Mouse (Mus musculus): ENCODE data around the gene Gabbr1.

Gabbr1 gene

GRCm38 (mm10) chr17:37044651-37045244, 1.0 kb upstream of the Gabbr1 start:
- no peak for DNase-seq (ENCODE audit: low read depth)

- no peak for DNase-seq (ENCODE audit: low read depth)
These were observed 746 bp downstream of the Gabbr1 start for GRCm38 (mm10) chr17:37046312-37047112.

- DNase-seq (ENCODE audit: low read depth), result no peak
These were observed 1.7 kb downstream of the Gabbr1 start for GRCm38 (mm10) chr17:37047332-37047976.

- DNase-seq (ENCODE audit: low read depth), result no peak
These were observed 2.2 kb downstream of the Gabbr1 start for GRCm38 (mm10) chr17:37047981-37048380.

- no peak for DNase-seq (ENCODE audit: low read depth)
These were observed 2.6 kb downstream of the Gabbr1 start for GRCm38 (mm10) chr17:37048383-37048782.

- no peak for DNase-seq (ENCODE audit: low read depth)
These were observed 4.0 kb downstream of the Gabbr1 start for GRCm38 (mm10) chr17:37049570-37050310.

- no peak for DNase-seq (ENCODE audit: low read depth)
These were observed 4.6 kb downstream of the Gabbr1 start for GRCm38 (mm10) chr17:37050399-37050798.

GRCm38 (mm10) chr17:37050876-37051275, 5.1 kb downstream of the Gabbr1 start:
- DNase-seq (ENCODE audit: low read depth), result no peak

GRCm38 (mm10) chr17:37051745-37052144, 6.0 kb downstream of the Gabbr1 start:
- no peak for DNase-seq (ENCODE audit: low read depth)

- no peak for DNase-seq (ENCODE audit: low read depth)
These were observed 11.2 kb downstream of the Gabbr1 start for GRCm38 (mm10) chr17:37056957-37057356.

- DNase-seq (ENCODE audit: low read depth), result no peak
These were observed 15.7 kb downstream of the Gabbr1 start for GRCm38 (mm10) chr17:37061435-37061834.

GRCm38 (mm10) chr17:37062101-37062641, 16.4 kb downstream of the Gabbr1 start:
- DNase-seq (ENCODE audit: low read depth), result no peak

- no peak for DNase-seq (ENCODE audit: low read depth)
These were observed 17.3 kb downstream of the Gabbr1 start for GRCm38 (mm10) chr17:37063063-37063462.

- no peak for DNase-seq (ENCODE audit: low read depth)
These were observed 18.1 kb downstream of the Gabbr1 start for GRCm38 (mm10) chr17:37063686-37064495.

GRCm38 (mm10) chr17:37065993-37066392, 20.2 kb downstream of the Gabbr1 start:
- no peak for DNase-seq (ENCODE audit: low read depth)

- DNase-seq (ENCODE audit: low read depth), result no peak
These were observed 22.1 kb downstream of the Gabbr1 start for GRCm38 (mm10) chr17:37067861-37068260.

GRCm38 (mm10) chr17:37070121-37070520, 24.4 kb downstream of the Gabbr1 start:
- DNase-seq (ENCODE audit: low read depth), result no peak

- no peak for DNase-seq (ENCODE audit: low read depth)
These were observed 26.4 kb downstream of the Gabbr1 start for GRCm38 (mm10) chr17:37072080-37072729.

- no peak for DNase-seq (ENCODE audit: low read depth)
These were observed 27.0 kb downstream of the Gabbr1 start for GRCm38 (mm10) chr17:37072730-37073276.

GRCm38 (mm10) chr17:37075181-37075580, 29.4 kb downstream of the Gabbr1 start:
- no peak for DNase-seq (ENCODE audit: low read depth)
